Mouse (Mus musculus) intestine, postnatal 0 days (tissue): ENCODE data around the gene Syt8. TPM values are rescaled to one million over a fixed set of nuclear protein-coding genes. Genes with fewer than 3 reads are reported as not detected.

Experiments used
- ATAC-seq: fragments of 200-750 bp; cut with Nextera tagmentation; 2 replicates; pipeline ENCODE4 v1.8.0; 2017; ENCODE audit warnings: mild to moderate bottlenecking, moderate TSS enrichment, moderate library complexity
- H3K27ac ChIP-seq: fragments of 300-500 bp; sonication (generic); 2 replicates; pipeline ENCODE4 v1.5.1; 2014; ENCODE audit warnings: mild to moderate bottlenecking, low read depth, low read length, moderate library complexity
- H3K27me3 ChIP-seq: fragments of 300-500 bp; sonication (generic); replicated peaks from 2 replicates; pipeline ENCODE4 v1.6.1; 2014; ENCODE audit warnings: low read length, mixed read lengths; ENCODE audit not compliant: control insufficient read depth, insufficient read depth
- H3K36me3 ChIP-seq: fragments of 300-500 bp; sonication (generic); 2 replicates; pipeline ENCODE4 v1.6.1; 2014; ENCODE audit warnings: mild to moderate bottlenecking, moderate library complexity; ENCODE audit not compliant: control insufficient read depth, insufficient read depth
- H3K4me1 ChIP-seq: fragments of 300-500 bp; sonication (generic); replicated peaks from 2 replicates; pipeline ENCODE4 v1.6.1; 2014; ENCODE audit warnings: antibody characterized with exemption, low read length, mixed read lengths; ENCODE audit not compliant: control insufficient read depth, insufficient read depth
- H3K4me2 ChIP-seq: fragments of 300-500 bp; sonication (generic); replicated peaks from 2 replicates; pipeline ENCODE4 v1.6.1; 2014; ENCODE audit warnings: low read depth, mild to moderate bottlenecking, moderate library complexity
- H3K4me3 ChIP-seq: fragments of 300-500 bp; sonication (generic); 2 replicates; pipeline ENCODE4 v1.5.1; 2014; ENCODE audit warnings: low read depth, low read length
- H3K9ac ChIP-seq: fragments of 300-500 bp; sonication (generic); 2 replicates; pipeline ENCODE4 v1.6.1; 2014; ENCODE audit warnings: mild to moderate bottlenecking, low read depth, low read length
- H3K9me3 ChIP-seq: fragments of 300-500 bp; sonication (generic); 2 replicates; pipeline ENCODE4 v1.6.1; 2016; ENCODE audit warnings: mixed run types; ENCODE audit not compliant: control insufficient read depth
- CTCF ChIP-seq: sonication (generic); IDR thresholded peaks from 2 replicates; pipeline ENCODE4 v1.5.1; 2016; ENCODE audit warnings: low read depth, mild to moderate bottlenecking, control low read depth, antibody characterized with exemption, moderate library complexity
- WGBS: fragments of 180-500 bp; shearing (Covaris S2); extraction: QIAGEN DNeasy Blood & Tissue Kit; methylation state at CpG from one replicate; pipeline ENCODE4 v1.1.7; 2014; 5-methylcytosine and 5-hydroxymethylcytosine counted together
- polyA plus RNA-seq: library from polyadenylated mRNA; unstranded; fragments of >200 nt; fragmentation: Nextera tagmentation; extraction: Ambion mirVana; gene quantifications from 2 replicates; pipeline ENCODE4 v1.2.1, GENCODE M21; 2015

Gene Syt8
- polyA plus RNA-seq, 1 experiment from 2014 or later: 0.60 TPM

DNA sequence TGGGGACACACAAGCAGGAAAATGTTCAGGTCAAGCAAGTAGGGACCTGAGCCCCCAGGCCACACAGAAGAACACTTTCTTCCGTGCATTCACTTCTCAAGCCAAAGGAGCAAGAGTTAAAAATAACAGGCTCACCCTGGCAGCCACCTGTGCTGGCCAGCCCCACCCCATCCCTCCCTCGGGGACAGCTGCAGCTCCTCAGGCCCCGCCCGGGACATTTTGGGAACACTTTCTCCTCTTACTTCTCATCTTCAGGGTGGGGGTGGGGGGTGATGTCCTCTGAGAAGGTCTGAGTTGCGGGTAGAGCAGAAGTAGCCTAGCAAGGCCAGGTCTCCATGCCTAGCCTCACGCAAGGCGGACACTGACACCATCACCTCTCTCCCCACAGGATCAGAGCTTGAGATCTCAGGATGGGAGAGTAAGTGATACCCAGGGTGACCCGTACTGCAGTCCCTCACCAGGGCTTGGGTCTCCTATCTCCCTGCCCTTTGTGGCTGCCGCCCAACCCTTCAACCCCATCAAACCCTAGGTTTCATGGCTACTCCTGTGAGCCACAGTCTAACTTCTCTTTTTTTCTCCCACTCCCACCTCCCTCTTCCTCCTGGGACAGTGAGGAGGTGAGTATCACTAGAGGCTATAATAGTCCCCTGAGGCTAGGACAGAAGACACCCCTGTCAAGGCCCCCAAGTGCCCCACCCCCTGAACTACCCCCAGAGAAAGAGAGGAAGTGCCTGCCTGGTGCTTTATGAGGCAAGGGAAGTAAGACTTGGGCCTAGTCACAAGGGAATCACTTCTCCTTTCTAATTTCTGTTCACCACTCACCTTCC lies 7.6 kb downstream of the Syt8 start:
- no peak for ATAC-seq

DNA sequence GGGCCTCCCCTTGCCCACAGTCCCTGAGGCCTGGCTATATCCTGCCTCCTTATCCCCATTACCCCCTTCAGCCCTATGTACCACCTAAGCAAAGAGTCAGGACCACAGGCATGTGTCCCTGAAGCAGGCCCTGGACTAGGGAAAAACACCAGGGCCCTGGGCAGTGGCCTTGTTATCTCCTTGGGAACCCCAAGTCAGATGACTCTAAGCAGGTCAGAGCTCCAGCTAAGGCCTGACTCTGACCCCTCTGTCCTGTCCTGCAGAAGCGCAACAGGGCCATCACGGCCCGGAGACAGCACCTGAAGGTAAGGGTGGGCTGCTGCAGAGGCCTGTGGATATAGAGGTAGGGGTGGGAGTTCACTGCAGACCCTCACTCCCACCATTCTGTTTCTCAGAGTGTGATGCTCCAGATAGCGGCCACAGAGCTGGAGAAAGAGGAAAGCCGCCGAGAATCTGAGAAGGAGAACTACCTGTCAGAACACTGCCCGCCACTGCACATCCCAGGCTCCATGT lies 8.3 kb downstream of the Syt8 start:
- no peak for TF ChIP-seq CTCF
- Histone ChIP-seq H3K4me2 (no peak overlapping the region), H3K9ac (no peak overlapping the region), H3K4me1 (no peaks in the 10 kb centered on the region), H3K9me3 (no peaks in the 10 kb centered on the region), H3K27ac (no peak overlapping the region), H3K36me3 (no peaks in the 10 kb centered on the region), H3K27me3 (no peaks in the 10 kb centered on the region), H3K4me3 (no peak overlapping the region)
- WGBS: 88% methylated on average over 7 of the region's 7 CpGs
- no peak for ATAC-seq

More for the DNA sequence above, 7.6 kb downstream of the Syt8 start:
- Histone ChIP-seq H3K36me3 (no peaks in the 10 kb centered on the region), H3K4me2 (no peak overlapping the region), H3K4me3 (no peak overlapping the region), H3K9ac (no peak overlapping the region), H3K4me1 (no peaks in the 10 kb centered on the region), H3K9me3 (no peaks in the 10 kb centered on the region), H3K27me3 (no peaks in the 10 kb centered on the region), H3K27ac (no peak overlapping the region)
- 71% methylated on average over 9 of the region's 9 CpGs for WGBS
- no peak for TF ChIP-seq CTCF

DNA sequence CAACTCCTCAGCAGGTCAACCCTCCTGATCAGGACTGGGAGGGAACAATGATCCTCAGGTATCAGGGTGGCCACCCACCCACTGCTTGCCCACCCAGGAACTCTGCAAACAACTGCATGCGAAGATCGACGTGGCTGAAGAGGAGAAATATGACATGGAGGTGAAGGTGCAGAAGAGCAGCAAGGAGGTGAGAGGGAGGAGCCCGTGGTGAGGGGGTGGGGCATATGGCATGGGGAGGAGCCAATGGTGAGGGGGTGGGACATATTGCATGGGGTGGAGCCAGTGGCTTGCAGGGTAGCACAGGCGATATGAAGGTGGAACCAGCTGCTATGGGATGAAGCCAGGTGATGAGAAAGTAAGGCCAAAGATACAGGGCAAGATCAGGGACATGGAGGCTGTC lies 8.8 kb downstream of the Syt8 start:
- Histone ChIP-seq H3K9ac (no peak overlapping the region), H3K9me3 (no peaks in the 10 kb centered on the region), H3K27me3 (no peaks in the 10 kb centered on the region), H3K27ac (no peak overlapping the region), H3K4me3 (no peak overlapping the region), H3K4me2 (no peak overlapping the region), H3K36me3 (no peaks in the 10 kb centered on the region), H3K4me1 (no peaks in the 10 kb centered on the region)
- no peak for TF ChIP-seq CTCF
- WGBS: 82% methylated on average over 5 of the region's 5 CpGs
- no peak for ATAC-seq

DNA sequence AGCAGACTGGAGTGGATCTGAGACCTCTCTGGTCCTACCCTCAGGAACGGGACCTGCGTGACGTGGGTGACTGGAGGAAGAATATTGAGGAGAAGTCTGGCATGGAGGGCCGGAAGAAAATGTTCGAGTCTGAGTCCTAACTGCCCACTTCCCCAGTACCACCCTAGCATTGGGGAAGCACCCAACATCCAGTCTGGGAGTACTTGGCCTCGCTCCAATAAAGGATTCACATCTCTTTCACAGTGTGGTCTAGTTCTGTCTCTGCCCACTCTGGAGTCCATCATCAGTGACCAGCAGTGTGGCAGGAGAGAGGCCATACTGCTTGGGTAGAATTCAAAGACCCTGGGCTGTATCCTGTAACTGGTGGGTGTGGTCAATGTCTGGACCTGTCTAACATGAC lies 9.5 kb downstream of the Syt8 start:
- Histone ChIP-seq H3K9me3 (no peaks in the 10 kb centered on the region), H3K4me2 (no peak overlapping the region), H3K4me3 (no peak overlapping the region), H3K9ac (no peak overlapping the region), H3K27ac (no peak overlapping the region), H3K4me1 (no peaks in the 10 kb centered on the region), H3K36me3 (no peaks in the 10 kb centered on the region), H3K27me3 (no peaks in the 10 kb centered on the region)
- TF ChIP-seq CTCF: no peak
- no peak for ATAC-seq
- WGBS: 94% methylated on average over 6 of the region's 6 CpGs

DNA sequence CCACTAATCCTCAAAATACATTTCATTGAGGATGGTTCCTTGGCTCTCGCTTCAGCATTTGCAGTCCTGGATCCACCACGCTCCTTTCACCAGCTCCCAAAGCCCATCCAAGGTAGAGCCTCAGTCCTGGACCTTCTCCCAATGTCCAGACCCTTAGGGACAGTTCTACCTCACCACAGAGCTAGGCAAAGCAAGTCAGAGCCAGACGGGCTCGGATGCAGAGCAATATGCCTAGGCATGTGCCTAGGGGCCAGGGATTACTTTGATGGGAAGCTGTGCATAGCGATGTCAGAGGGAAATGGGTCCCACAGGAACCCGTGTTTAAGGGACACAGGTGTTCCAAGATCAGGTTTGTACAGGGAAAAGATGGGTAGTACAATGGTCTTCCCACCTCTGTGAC lies 10.7 kb downstream of the Syt8 start:
- H3K36me3 ChIP-seq: no peaks in the 10 kb centered on the region
- no peak overlapping the region for H3K4me3 ChIP-seq
- no peaks in the 10 kb centered on the region for H3K27me3 ChIP-seq
- H3K9me3 ChIP-seq: no peaks in the 10 kb centered on the region
- H3K4me1 ChIP-seq: no peaks in the 10 kb centered on the region
- H3K9ac ChIP-seq: no peak overlapping the region
- TF ChIP-seq CTCF: no peak
- ATAC-seq: no peak
- H3K4me2 ChIP-seq: no peak overlapping the region
- no peak overlapping the region for H3K27ac ChIP-seq
- 92% methylated on average over 6 of the region's 6 CpGs for WGBS

DNA sequence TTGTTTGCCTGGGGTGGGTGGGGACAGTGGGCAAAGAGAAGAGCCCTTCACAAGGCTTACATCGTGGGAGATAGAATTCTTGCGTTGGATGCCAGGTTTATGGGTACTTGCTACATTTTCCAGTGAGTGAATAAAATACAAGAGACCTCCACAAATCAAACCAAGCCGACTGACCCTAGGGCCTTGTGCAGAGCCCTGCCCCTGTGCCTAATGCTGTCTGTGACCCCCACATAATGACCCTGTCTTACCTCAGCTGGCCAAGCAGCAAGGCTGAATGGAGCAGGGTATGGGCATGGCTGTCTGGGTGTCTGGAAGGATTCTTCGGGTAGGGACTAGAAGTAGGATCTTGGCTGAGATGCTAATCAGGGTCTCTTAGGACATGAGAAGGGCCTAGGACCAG lies 11.6 kb downstream of the Syt8 start:
- H3K27ac ChIP-seq: no peak overlapping the region
- H3K9ac ChIP-seq: no peak overlapping the region
- H3K27me3 ChIP-seq: no peaks in the 10 kb centered on the region
- no peak overlapping the region for H3K4me2 ChIP-seq
- ATAC-seq: no peak
- H3K9me3 ChIP-seq: no peaks in the 10 kb centered on the region
- H3K36me3 ChIP-seq: no peaks in the 10 kb centered on the region
- 90% methylated on average over 4 of the region's 4 CpGs for WGBS
- no peak overlapping the region for H3K4me3 ChIP-seq
- no peak for TF ChIP-seq CTCF
- no peaks in the 10 kb centered on the region for H3K4me1 ChIP-seq
